Mouse (Mus musculus): ENCODE measurements around the gene Klrc1. TPM values are rescaled to one million over a fixed set of nuclear protein-coding genes. Genes with fewer than 3 reads are reported as not detected.
"Not testable (repeated sequence)": the region's sequence is repeated elsewhere in the genome, so short reads cannot be mapped to it uniquely, and the experiment has no call there.

Gene Klrc1
- polyA plus RNA-seq (2011; ENCODE audit: insufficient read length, low read depth, missing spikeins) = not detected in 2 replicates

- Histone ChIP-seq H3K4me1 (ENCODE audit: control insufficient read depth, insufficient read depth, low read length) (no peaks in the 10 kb centered on the region), H3K4me3 (ENCODE audit: insufficient read depth, low read length) (no peak within 1 kb of the TSS), H3K27ac (ENCODE audit: insufficient read depth, low read length) (no peak within 1 kb of the TSS)
- no peak for TF ChIP-seq CTCF (IDR thresholded peaks at IDR 0.05; ENCODE audit: borderline replicate concordance, insufficient read depth, low read length)
- TF ChIP-seq POLR2A (IDR thresholded peaks at IDR 0.05; ENCODE audit: low read depth, low read length) = no peak
These were observed at the start of gene Klrc1 for GRCm38 (mm10) chr6:129678873-129679272. TSS of gene Klrc1 (minus strand) at chr6:129678973.

DNA sequence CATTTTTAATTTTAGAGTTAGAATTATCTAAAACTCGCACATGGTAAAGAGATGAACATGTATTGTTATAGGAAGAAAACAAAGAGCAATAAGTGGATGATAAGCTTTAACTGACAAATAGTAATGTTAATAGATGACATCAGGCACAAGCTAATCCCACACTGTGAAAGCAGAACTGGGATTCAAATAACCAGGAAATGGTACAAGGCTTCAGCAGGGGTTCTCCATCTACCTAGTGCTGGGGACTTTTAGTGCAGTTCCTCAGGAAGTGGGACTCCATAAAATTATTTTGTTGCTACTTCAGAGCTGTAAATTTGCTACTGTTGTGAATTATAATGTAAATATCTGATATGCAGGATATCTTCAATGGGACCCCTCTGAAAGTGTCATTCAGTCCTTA, 48.5 kb upstream of the Klrc1 start:
- no peak overlapping the region for H3K4me3 ChIP-seq (ENCODE audit: insufficient read depth, low read length)
- no peaks in the 10 kb centered on the region for H3K4me1 ChIP-seq (ENCODE audit: control insufficient read depth, insufficient read depth, low read length)
- TF ChIP-seq CTCF (IDR thresholded peaks at IDR 0.05; ENCODE audit: borderline replicate concordance, insufficient read depth, low read length) (no peak), POLR2A (IDR thresholded peaks at IDR 0.05; ENCODE audit: low read depth, low read length) (no peak)
- no peak overlapping the region for H3K27ac ChIP-seq (ENCODE audit: insufficient read depth, low read length)

GRCm38 (mm10) chr6:129721390-129721789, 42.6 kb upstream of the Klrc1 start:
- H3K4me3 ChIP-seq (ENCODE audit: insufficient read depth, low read length) = no peak overlapping the region
- TF ChIP-seq CTCF (IDR thresholded peaks at IDR 0.05; ENCODE audit: borderline replicate concordance, insufficient read depth, low read length) (no peak), POLR2A (IDR thresholded peaks at IDR 0.05; ENCODE audit: low read depth, low read length) (no peak)
- H3K4me1 ChIP-seq (ENCODE audit: control insufficient read depth, insufficient read depth, low read length) = no peaks in the 10 kb centered on the region
- H3K27ac ChIP-seq (ENCODE audit: insufficient read depth, low read length) = no peak overlapping the region

DNA sequence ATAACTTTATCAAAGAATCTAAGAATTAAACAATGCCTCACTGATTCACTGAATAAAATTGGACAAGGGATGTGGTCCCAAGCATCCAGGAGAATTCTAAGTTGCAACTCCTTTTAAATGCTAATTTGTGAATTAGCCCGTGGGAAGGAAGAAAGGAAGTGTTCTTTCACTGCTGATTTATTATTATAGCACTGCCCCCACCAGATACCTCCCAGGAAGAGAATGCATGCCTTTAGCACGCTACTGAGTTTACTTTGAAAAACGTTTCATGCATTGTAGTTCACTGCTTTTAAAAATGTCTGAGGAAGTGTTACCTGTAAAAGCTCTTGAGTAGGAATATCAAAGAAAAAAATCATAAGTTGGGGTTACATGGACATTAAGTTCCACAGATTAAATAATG, 41.7 kb upstream of the Klrc1 start:
- Histone ChIP-seq H3K4me1 (ENCODE audit: control insufficient read depth, insufficient read depth, low read length) (no peaks in the 10 kb centered on the region), H3K4me3 (ENCODE audit: insufficient read depth, low read length) (no peak overlapping the region), H3K27ac (ENCODE audit: insufficient read depth, low read length) (no peak overlapping the region)
- TF ChIP-seq CTCF (IDR thresholded peaks at IDR 0.05; ENCODE audit: borderline replicate concordance, insufficient read depth, low read length) (no peak), POLR2A (IDR thresholded peaks at IDR 0.05; ENCODE audit: low read depth, low read length) (no peak)

- no peak within 1 kb of the TSS for H3K27ac ChIP-seq (ENCODE audit: insufficient read depth, low read length)
- H3K4me3 ChIP-seq (ENCODE audit: insufficient read depth, low read length) = no peak within 1 kb of the TSS
- H3K4me1 ChIP-seq (ENCODE audit: control insufficient read depth, insufficient read depth, low read length) = no peaks in the 10 kb centered on the region
- no peak for TF ChIP-seq POLR2A (IDR thresholded peaks at IDR 0.05; ENCODE audit: low read depth, low read length)
- TF ChIP-seq CTCF (IDR thresholded peaks at IDR 0.05; ENCODE audit: borderline replicate concordance, insufficient read depth, low read length) = no peak
These were observed 38.3 kb upstream of the Klrc1 start, which contains the start of gene Klri1 for GRCm38 (mm10) chr6:129717032-129717431. TSS of gene Klri1 (minus strand) at chr6:129717132.

- TF ChIP-seq POLR2A (IDR thresholded peaks at IDR 0.05; ENCODE audit: low read depth, low read length) (no peak), CTCF (IDR thresholded peaks at IDR 0.05; ENCODE audit: borderline replicate concordance, insufficient read depth, low read length) (no peak)
- Histone ChIP-seq H3K4me3 (ENCODE audit: insufficient read depth, low read length) (no peak overlapping the region), H3K27ac (ENCODE audit: insufficient read depth, low read length) (no peak overlapping the region), H3K4me1 (ENCODE audit: control insufficient read depth, insufficient read depth, low read length) (no peaks in the 10 kb centered on the region)
These were observed 34.8 kb upstream of the Klrc1 start for GRCm38 (mm10) chr6:129713566-129713965.

DNA sequence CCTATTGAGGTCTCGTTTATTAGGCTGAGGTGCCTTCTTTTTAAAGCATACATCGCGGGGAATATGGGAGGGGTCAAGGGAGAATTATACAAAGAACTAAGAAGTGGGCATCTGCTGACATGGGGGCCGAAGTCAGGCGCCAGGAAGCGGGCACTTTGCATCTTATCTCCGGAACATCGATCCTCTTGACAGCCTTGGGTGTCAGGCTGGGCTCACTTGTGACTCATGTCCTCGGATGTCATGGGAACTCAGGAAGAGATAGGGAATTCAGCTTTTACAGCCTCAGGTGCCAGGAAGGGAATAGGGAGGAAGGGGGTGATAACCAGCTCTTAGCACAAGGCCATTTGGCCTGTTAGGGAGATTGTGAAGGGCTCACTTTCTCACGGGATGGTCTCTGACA, 12.7 kb upstream of the Klrc1 start:
- not testable (repeated sequence) for H3K4me1 ChIP-seq (ENCODE audit: control insufficient read depth, insufficient read depth, low read length); H3K4me3 ChIP-seq (ENCODE audit: insufficient read depth, low read length); H3K27ac ChIP-seq (ENCODE audit: insufficient read depth, low read length)

DNA sequence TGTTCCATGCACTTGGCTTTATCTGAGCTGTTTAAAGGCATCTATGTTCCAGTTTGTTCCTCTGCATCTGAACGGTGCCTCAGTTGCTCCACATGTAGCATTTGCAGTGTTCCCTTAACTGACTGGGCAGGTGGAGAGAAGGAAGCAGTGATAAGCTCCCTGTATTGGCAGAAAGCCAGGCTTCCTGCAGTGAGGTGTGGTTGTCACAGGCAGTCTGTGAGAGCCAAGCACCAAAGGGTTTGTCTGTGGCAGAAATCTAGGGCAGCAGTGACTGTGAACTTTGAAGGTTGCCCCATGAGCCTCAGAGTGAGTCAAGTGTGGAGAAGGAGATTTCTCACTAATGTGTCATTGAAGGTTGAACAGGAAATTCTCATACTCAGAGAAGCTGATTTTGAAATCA, 1.6 kb upstream of the Klrc1 start:
- H3K4me3 ChIP-seq (ENCODE audit: insufficient read depth, low read length) = no peak overlapping the region
- no peak overlapping the region for H3K27ac ChIP-seq (ENCODE audit: insufficient read depth, low read length)
- no peak for TF ChIP-seq POLR2A (IDR thresholded peaks at IDR 0.05; ENCODE audit: low read depth, low read length)
- TF ChIP-seq CTCF (IDR thresholded peaks at IDR 0.05; ENCODE audit: borderline replicate concordance, insufficient read depth, low read length) = no peak
- no peaks in the 10 kb centered on the region for H3K4me1 ChIP-seq (ENCODE audit: control insufficient read depth, insufficient read depth, low read length)

GRCm38 (mm10) chr6:129661301-129661700, 17.5 kb downstream of the Klrc1 start:
- not testable (repeated sequence) for H3K27ac ChIP-seq (ENCODE audit: insufficient read depth, low read length); H3K4me3 ChIP-seq (ENCODE audit: insufficient read depth, low read length); H3K4me1 ChIP-seq (ENCODE audit: control insufficient read depth, insufficient read depth, low read length)

GRCm38 (mm10) chr6:129660589-129660988, 18.2 kb downstream of the Klrc1 start, which contains the start of gene Klrc2:
TSS of gene Klrc2 (minus strand) at chr6:129660689.
- H3K27ac ChIP-seq (ENCODE audit: insufficient read depth, low read length); H3K4me1 ChIP-seq (ENCODE audit: control insufficient read depth, insufficient read depth, low read length); H3K4me3 ChIP-seq (ENCODE audit: insufficient read depth, low read length): not testable (repeated sequence)

GRCm38 (mm10) chr6:129644054-129644453, 34.7 kb downstream of the Klrc1 start:
- H3K27ac ChIP-seq (ENCODE audit: insufficient read depth, low read length); H3K4me1 ChIP-seq (ENCODE audit: control insufficient read depth, insufficient read depth, low read length); H3K4me3 ChIP-seq (ENCODE audit: insufficient read depth, low read length): not testable (repeated sequence)

DNA sequence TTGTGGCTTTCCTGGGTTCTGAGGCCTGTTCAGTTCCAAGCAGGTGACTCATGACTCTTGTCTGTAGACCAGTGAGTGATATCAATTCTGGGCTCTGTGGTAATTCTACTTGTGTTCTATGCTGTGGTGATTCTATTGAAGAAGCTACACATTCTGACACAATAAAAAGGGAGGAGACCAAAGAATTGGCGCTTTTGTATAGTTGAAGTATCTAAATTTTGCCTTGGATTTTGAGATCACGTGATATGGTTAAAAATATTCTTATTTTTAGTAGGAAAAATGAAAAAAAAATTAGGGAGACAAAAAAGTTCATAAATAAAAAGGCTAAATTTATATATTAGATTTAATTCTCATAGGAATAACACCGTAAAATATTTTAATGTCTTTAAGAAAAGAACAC, 35.5 kb downstream of the Klrc1 start, which contains the start of gene Klrc3:
TSS of gene Klrc3 (minus strand) at position 101 of the 400 bp plus-strand sequence.
- not testable (repeated sequence) for H3K4me3 ChIP-seq (ENCODE audit: insufficient read depth, low read length); H3K4me1 ChIP-seq (ENCODE audit: control insufficient read depth, insufficient read depth, low read length); H3K27ac ChIP-seq (ENCODE audit: insufficient read depth, low read length)

DNA sequence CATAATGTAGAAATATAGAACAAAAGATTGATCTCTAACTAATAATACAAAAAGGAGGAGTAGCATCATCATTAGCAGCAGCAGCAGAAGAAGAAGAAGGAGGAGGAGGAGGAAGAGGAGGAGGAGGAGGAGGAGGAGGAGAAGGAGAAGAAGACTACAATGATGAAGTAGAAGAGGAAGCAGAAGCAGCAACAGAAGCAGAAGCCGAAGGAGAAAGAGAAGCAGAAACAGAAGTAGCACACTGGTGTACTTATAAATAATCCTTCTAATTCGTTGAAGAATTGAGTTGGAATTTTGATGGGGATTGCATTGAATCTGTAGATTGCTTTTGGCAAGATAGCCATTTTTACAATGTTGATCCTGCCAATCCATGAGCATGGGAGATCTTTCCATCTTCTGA, 47.7 kb downstream of the Klrc1 start:
- not testable (repeated sequence) for H3K4me1 ChIP-seq (ENCODE audit: control insufficient read depth, insufficient read depth, low read length); H3K4me3 ChIP-seq (ENCODE audit: insufficient read depth, low read length); H3K27ac ChIP-seq (ENCODE audit: insufficient read depth, low read length)
